Mouse (Mus musculus) C2C12 (cell line): Measurements from ENCODE around the gene Colgalt1.

Experiments
- CEBPB ChIP-seq: IDR thresholded peaks from one replicate; pipeline ENCODE4 v1.6.1; 2011; ENCODE audit warnings: low read depth, mild to moderate bottlenecking, control low read depth, moderate library complexity
- CTCF ChIP-seq: IDR thresholded peaks from one replicate; pipeline ENCODE4 v1.5.1; 2011; ENCODE audit not compliant: control insufficient read depth, insufficient read depth, insufficient read length
- FOSL1 ChIP-seq: IDR thresholded peaks from one replicate; pipeline ENCODE4 v1.8.0; 2011; ENCODE audit warnings: mild to moderate bottlenecking, low read length; ENCODE audit not compliant: poor library complexity, insufficient read depth, severe bottlenecking
- MAX ChIP-seq: IDR thresholded peaks from one replicate; pipeline ENCODE4 v1.6.1; 2011; ENCODE audit warnings: mild to moderate bottlenecking, control low read depth
- MYOD1 ChIP-seq: IDR thresholded peaks from one replicate; pipeline ENCODE4 v1.6.1; 2011; ENCODE audit warnings: low read depth; ENCODE audit not compliant: control insufficient read depth, insufficient read length
- MYOG ChIP-seq: IDR thresholded peaks from one replicate; pipeline ENCODE4 v1.6.1; 2011; ENCODE audit not compliant: control insufficient read depth, insufficient read length; ENCODE audit errors: extremely low read depth
- USF1 ChIP-seq: IDR thresholded peaks from one replicate; pipeline ENCODE4 v1.6.1; 2011; ENCODE audit warnings: low read depth, mild to moderate bottlenecking, control low read depth, moderate library complexity

DNA sequence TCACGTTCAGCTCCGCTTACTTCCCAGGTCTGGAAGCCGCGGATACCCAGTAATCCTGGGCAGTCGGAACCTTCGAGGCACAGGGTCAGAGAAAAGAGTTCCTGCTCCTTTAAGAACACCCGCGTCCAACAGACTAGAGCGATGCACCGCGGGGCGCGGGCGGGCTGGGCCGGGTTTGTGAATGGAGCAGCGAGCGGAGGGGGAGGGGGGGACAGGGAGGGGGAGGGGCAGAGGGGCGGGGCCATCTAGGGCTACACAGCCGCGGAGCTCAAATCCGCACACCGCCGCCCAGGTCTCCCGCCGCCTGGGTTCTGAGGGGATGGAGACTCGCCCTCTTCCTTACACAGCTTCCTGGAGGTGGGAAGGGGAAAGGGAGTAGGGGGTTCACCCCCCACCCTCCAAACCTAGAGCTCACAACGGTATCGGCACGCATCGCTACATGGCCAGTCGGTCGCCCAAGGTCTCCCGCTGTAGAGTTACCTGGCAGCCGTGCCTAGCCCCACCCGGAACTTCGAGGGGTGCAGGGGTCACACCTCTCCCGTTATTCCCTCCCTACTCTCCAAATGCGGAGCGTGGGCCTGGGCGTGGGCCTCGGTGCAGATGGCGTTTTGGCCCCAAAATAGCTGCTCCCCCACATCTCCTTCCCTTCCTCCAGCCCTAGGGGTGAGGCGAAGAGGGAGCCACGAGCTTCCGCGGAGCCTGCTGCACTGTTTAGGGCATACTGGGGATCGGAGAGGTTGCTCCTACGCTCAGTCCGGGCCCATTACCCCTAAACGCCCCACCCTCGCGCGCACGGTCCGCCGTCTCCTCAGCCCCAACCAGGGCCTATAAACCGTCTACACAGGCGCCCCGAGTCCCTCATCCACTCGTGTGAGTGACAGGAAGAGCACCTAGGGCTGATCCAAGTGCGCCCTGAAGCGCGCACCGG lies 60.1 kb downstream of the Colgalt1 start:
- TF ChIP-seq CTCF (no peak), CEBPB (no peak), USF1 (no peak), MAX (no peak), MYOD1 (no peak), FOSL1 (no peak), MYOG (no peak)
